Mouse (Mus musculus) cerebellum, adult 2 months (tissue): ENCODE measurements around the gene Hoxb8.

ENCODE experiments used
- CTCF ChIP-seq: fragments of 200-500 bp; IDR thresholded peaks from 2 replicates; pipeline ENCODE4 v1.5.1; 2011; ENCODE audit warnings: low read depth, mild to moderate bottlenecking, control low read depth, low read length, moderate library complexity, borderline replicate concordance; ENCODE audit not compliant: insufficient read depth
- POLR2A ChIP-seq: fragments of 200-500 bp; IDR thresholded peaks from 2 replicates; pipeline ENCODE4 v1.6.1; 2011; ENCODE audit warnings: low read length, control low read depth, borderline replicate concordance; ENCODE audit not compliant: insufficient read depth

- TF ChIP-seq POLR2A, result no peak
- TF ChIP-seq CTCF, result no peak
These were observed 46.9 kb downstream of the Hoxb8 start for GRCm38 (mm10) chr11:96328605-96329004.
